In the genomic region with DNA sequence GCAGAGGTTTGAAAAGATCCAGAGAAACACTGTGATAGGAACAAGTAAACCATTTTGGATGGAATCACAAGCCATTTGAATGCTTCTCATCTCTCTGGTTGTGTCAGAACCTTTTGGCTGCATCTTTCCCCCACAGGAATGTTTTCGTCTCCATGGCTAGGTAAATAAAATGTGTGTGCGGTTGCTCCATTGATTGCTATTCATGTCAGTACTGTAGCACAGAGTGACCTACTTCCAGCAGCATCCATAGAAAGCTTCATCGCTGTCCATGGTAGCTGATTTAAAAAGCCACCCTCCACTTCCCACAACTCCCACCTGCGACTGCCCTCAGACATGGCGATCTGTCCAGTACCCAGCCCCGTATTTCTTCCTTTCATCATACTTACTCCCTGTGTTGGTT, we compare ENCODE assay signal across 12 mouse cellular contexts.
DNase-seq lines count a peak whose midpoint lies in the region; ATAC-seq and TF ChIP-seq lines count a peak whose summit lies in the region.
"Had no signal": no experiment of that assay in that cellular context is flagged by ENCODE, and none has a peak within 500 bp of the region (broad histone marks: within the 10 kb centered on the region; RNA-seq: fewer than 3 reads in every experiment).

No protein-coding gene starts in this region.

- H3K27me3 ChIP-seq in kidney, postnatal 0 days (ENCODE audit: insufficient read depth, low read length): no peaks in the 10 kb centered on the region
- H3K27me3 ChIP-seq in kidney, embryonic 16.5 days (ENCODE audit: insufficient read depth, low read length): no peaks in the 10 kb centered on the region
- H3K27me3 ChIP-seq in hindbrain, postnatal 0 days (ENCODE audit: insufficient read depth, low read length): no peaks in the 10 kb centered on the region
- H3K27me3 ChIP-seq in liver, embryonic 12.5 days (replicated peaks): no peaks in the 10 kb centered on the region
- H3K27me3 ChIP-seq: forebrain, embryonic 12.5 days; limb, embryonic 13.5 days had no signal

- no peak overlapping the region for H3K9ac ChIP-seq in kidney, postnatal 0 days (ENCODE audit: low read depth, low read length)
- H3K9ac ChIP-seq in kidney, embryonic 16.5 days (replicated peaks; ENCODE audit: low read length): no peak overlapping the region
- no peak overlapping the region for H3K9ac ChIP-seq in ES-E14 (ENCODE audit: insufficient read depth, low read depth, low read length, poor library complexity, severe bottlenecking)
- H3K9ac ChIP-seq in hindbrain, postnatal 0 days (replicated peaks; ENCODE audit: low read length): no peak overlapping the region
- H3K9ac ChIP-seq in liver, embryonic 12.5 days: no peak overlapping the region
- H3K9ac ChIP-seq: forebrain, embryonic 12.5 days; limb, embryonic 13.5 days had no signal

- no peak overlapping the region for H3K4me3 ChIP-seq in kidney, postnatal 0 days (replicated peaks; ENCODE audit: low read depth, low read length)
- no peak overlapping the region for H3K4me3 ChIP-seq in kidney, embryonic 16.5 days (ENCODE audit: low read length)
- no peak overlapping the region for H3K4me3 ChIP-seq in ES-E14 (ENCODE audit: insufficient read depth in 1 of 2, low read depth in 1 of 2, low read length in 2 of 2, poor library complexity in 1 of 2, severe bottlenecking in 1 of 2)
- no peak overlapping the region for H3K4me3 ChIP-seq in hindbrain, postnatal 0 days (ENCODE audit: low read length)
- H3K4me3 ChIP-seq in liver, embryonic 12.5 days: no peak overlapping the region
- H3K4me3 ChIP-seq: forebrain, embryonic 12.5 days; limb, embryonic 13.5 days had no signal

- in situ Hi-C loops in ES-E14 (cut with MboI; ENCODE audit: low sequenced_read_pairs in 2 of 2, unreplicated experiment in 2 of 2): no loop called here

- H3K36me3 ChIP-seq in kidney, postnatal 0 days (ENCODE audit: insufficient read depth, low read length): no peaks in the 10 kb centered on the region
- no peaks in the 10 kb centered on the region for H3K36me3 ChIP-seq in kidney, embryonic 16.5 days (ENCODE audit: insufficient read depth, low read length)
- H3K36me3 ChIP-seq in ES-E14 (ENCODE audit: control insufficient read depth, insufficient read depth, low read length, poor library complexity, severe bottlenecking): no peaks in the 10 kb centered on the region
- no peaks in the 10 kb centered on the region for H3K36me3 ChIP-seq in hindbrain, postnatal 0 days (ENCODE audit: insufficient read depth, low read length)
- no peaks in the 10 kb centered on the region for H3K36me3 ChIP-seq in liver, embryonic 12.5 days
- H3K36me3 ChIP-seq: forebrain, embryonic 12.5 days; limb, embryonic 13.5 days had no signal

- TF ChIP-seq CTCF in kidney, postnatal 0 days (IDR thresholded peaks at IDR 0.05; ENCODE audit: low read depth): no peak
- no peak for TF ChIP-seq CTCF in hindbrain, postnatal 0 days (IDR thresholded peaks at IDR 0.05; ENCODE audit: low read depth)

- no peak for ATAC-seq in kidney, postnatal 0 days (replicated peaks; ENCODE audit: low FRiP score, low read depth)
- ATAC-seq in kidney, embryonic 16.5 days (ENCODE audit: low FRiP score, low TSS enrichment): no peak
- peak; percentile 79 for ATAC-seq in hindbrain, postnatal 0 days
- no peak for ATAC-seq in liver, embryonic 12.5 days

- H3K4me1 ChIP-seq in kidney, postnatal 0 days (replicated peaks; ENCODE audit: insufficient read depth, low read length): no peaks in the 10 kb centered on the region
- H3K4me1 ChIP-seq in kidney, embryonic 16.5 days (ENCODE audit: insufficient read depth, low read length): no peaks in the 10 kb centered on the region
- no peaks in the 10 kb centered on the region for H3K4me1 ChIP-seq in ES-E14 (ENCODE audit: control insufficient read depth in 2 of 2, insufficient read depth in 2 of 2, low read length in 2 of 2, poor library complexity in 1 of 2)
- H3K4me1 ChIP-seq in hindbrain, postnatal 0 days (ENCODE audit: insufficient read depth, low read length): no peaks in the 10 kb centered on the region; the same call in 1 of the 2 replicates
- H3K4me1 ChIP-seq in liver, embryonic 12.5 days: no peaks in the 10 kb centered on the region
- H3K4me1 ChIP-seq: limb, embryonic 13.5 days had no signal

- no peaks in the 10 kb centered on the region for H3K9me3 ChIP-seq in kidney, postnatal 0 days (replicated peaks; ENCODE audit: low read length)
- H3K9me3 ChIP-seq in kidney, embryonic 16.5 days (ENCODE audit: low read length): no peaks in the 10 kb centered on the region
- H3K9me3 ChIP-seq in ES-E14 (ENCODE audit: control insufficient read depth, insufficient read depth, low read depth, low read length): no peaks in the 10 kb centered on the region
- H3K9me3 ChIP-seq in hindbrain, postnatal 0 days (ENCODE audit: low read length): no peaks in the 10 kb centered on the region
- no peaks in the 10 kb centered on the region for H3K9me3 ChIP-seq in liver, embryonic 12.5 days (replicated peaks)
- H3K9me3 ChIP-seq: forebrain, embryonic 12.5 days; limb, embryonic 13.5 days had no signal

- DNase-seq in kidney, postnatal 0 days (ENCODE audit: low spot score): peak; percentile 37
- DNase-seq in ES-E14 (ENCODE audit: low read depth, low spot score): peak; percentile 3
- DNase-seq in ZHBTc4 (ENCODE audit: low read depth, low spot score): peak; percentile 25
- peak; percentile 58 for DNase-seq in hindbrain, postnatal 0 days (ENCODE audit: low spot score)
- DNase-seq in urinary bladder, postnatal 25 days (ENCODE audit: low spot score): no peak
- DNase-seq: cerebellum, postnatal 36 days; lung, postnatal 36 days; thymus, postnatal 14 days had no signal

- 60% methylated on average over 6 of the region's 6 CpGs for WGBS in kidney, postnatal 0 days
- WGBS in kidney, embryonic 16.5 days: 65% methylated on average over 6 of the region's 6 CpGs
- 66% methylated on average over 6 of the region's 6 CpGs for WGBS in hindbrain, postnatal 0 days
- 49% methylated on average over 6 of the region's 6 CpGs for WGBS in liver, embryonic 12.5 days (ENCODE audit: insufficient replicate concordance)

- H3K27ac ChIP-seq in kidney, postnatal 0 days: no peak overlapping the region
- no peak overlapping the region for H3K27ac ChIP-seq in kidney, embryonic 16.5 days (ENCODE audit: low read length)
- no peak overlapping the region for H3K27ac ChIP-seq in ES-E14 (ENCODE audit: insufficient read depth, low read depth, low read length, poor library complexity, severe bottlenecking)
- H3K27ac ChIP-seq in hindbrain, postnatal 0 days: peak overlapping the region; percentile 2; the same call in 1 of the 2 replicates
- H3K27ac ChIP-seq in liver, embryonic 12.5 days: no peak overlapping the region
- H3K27ac ChIP-seq: forebrain, embryonic 12.5 days; limb, embryonic 13.5 days had no signal

- no peak overlapping the region for H3K4me2 ChIP-seq in kidney, postnatal 0 days (ENCODE audit: low read length)
- no peak overlapping the region for H3K4me2 ChIP-seq in kidney, embryonic 16.5 days (replicated peaks; ENCODE audit: low read depth, low read length)
- H3K4me2 ChIP-seq in hindbrain, postnatal 0 days (ENCODE audit: low read depth, low read length): no peak overlapping the region
- no peak overlapping the region for H3K4me2 ChIP-seq in liver, embryonic 12.5 days
- H3K4me2 ChIP-seq: forebrain, embryonic 12.5 days; limb, embryonic 13.5 days had no signal

TF ChIP-seq in ES-E14, 5 proteins besides CTCF, POLR2A, EP300 and RAD21:
- TF ChIP-seq CHD2 (IDR thresholded peaks at IDR 0.05; ENCODE audit: low read depth, low read length) (no peak), ZC3H11A (IDR thresholded peaks at IDR 0.05; ENCODE audit: borderline replicate concordance, low read depth, low read length) (no peak), MAFK (IDR thresholded peaks at IDR 0.05; ENCODE audit: insufficient read depth, low read depth, low read length) (no peak), HCFC1 (IDR thresholded peaks at IDR 0.05; ENCODE audit: borderline replicate concordance, insufficient read depth, low read length) (no peak), ZNF384 (IDR thresholded peaks at IDR 0.05; ENCODE audit: low read depth, low read length) (no peak)
